Mouse (Mus musculus) CD8-positive naive resting alpha-beta T cell, adult 2 months (primary cell): Measurements from ENCODE around the gene Ift52.
A peak's percentile ranks its signal among the peaks of the same experiment; 100 is the strongest.

Experiments
- DNase-seq, 2 experiments: peaks; one replicate each; pipeline ENCODE4 v3.0.0; 2022; ENCODE audit warnings: low read depth in 2 of 2, low spot score in 2 of 2

Ift52 gene

DNA sequence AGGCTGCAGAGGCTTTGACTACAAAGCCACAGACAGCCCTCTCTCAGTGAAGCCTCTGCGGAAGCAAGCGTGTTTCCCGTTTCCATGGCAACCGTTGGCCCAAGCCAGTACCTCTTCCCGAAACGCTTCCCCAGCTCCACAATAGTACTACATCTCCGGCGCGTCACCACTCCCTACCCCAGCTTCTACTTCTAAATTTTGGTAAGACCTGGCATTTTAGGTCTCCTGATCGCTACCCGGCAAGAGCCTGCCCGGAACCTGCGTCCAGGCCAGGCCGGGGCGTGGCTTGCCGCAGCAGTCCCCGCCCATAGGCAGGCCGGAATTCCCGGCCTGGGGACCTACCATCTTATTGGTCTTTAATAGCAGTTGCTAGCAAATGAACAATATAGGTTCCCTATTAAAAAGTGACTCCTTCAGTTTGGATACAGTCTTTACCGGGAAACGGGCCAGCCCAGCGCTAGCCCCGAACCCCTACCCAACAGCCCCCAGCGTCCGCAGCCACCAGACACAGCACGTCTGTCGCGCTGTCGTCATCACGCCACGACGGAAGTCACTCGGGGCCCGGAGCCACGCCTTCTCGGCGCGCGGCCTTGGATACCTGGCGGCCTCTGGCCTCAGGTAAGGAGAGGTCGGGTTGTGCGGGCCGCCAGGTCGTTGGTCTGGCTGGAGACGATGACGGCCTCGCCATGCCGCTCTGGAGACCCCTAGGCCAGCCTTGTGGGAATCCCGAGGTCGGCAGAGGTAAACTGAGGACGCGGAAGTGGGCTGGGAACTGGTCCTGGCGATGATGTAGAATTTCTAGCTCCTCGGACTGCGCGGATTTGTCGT, at the start of gene Ift52:
TSS of gene Ift52 (plus strand) at position 439 of the 828 bp plus-strand sequence.
- peak; percentile 75 to 85 for DNase-seq

DNA sequence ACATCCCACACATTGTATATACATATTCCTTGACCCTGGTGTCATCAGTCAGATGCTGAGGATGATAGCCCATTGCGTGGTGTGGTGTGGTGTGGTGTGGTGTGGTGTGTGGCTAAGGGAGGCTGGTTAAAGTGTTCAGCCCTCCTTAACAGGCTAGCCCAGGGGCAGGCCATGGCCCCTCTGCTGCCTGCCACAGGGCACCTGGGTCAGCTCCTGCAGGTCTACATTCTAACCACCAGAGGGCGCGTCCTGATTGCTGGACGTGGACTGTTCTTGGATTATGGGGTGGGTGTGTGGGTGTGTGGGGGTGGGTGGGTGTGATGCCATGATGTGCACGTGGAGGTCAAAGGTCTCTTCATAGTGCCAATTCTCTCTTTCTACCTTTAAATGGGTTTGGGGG, 48.8 kb upstream of the Ift52 start:
- peak; percentile 22 to 39 for DNase-seq

GRCm38 (mm10) chr2:162969101-162969500, 48.1 kb upstream of the Ift52 start:
- no peak for DNase-seq

DNA sequence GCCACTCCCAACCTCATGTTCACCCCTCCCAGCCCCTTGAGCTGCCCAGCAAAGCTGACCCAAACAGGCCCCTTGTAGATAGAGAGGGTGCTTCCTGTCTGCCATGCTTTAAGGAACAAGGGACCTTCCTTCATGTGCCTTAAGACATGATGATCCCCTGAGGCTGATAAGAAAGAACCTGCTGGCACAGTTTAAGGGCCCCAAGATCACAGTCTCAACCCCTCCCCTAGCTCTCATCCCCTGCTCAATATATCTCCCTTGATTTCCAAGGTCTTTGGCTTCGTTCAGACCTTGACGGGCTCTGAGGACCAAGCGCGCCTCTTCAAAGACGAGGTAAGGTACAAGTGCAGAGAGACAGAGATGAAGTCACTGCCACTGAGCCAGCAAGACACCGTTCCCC, 46.3 kb upstream of the Ift52 start:
- DNase-seq: no peak

- no peak for DNase-seq
Observed at GRCm38 (mm10) chr2:162972752-162973151, 44.4 kb upstream of the Ift52 start.

GRCm38 (mm10) chr2:162973206-162973605, 43.9 kb upstream of the Ift52 start:
- no peak for DNase-seq

DNA sequence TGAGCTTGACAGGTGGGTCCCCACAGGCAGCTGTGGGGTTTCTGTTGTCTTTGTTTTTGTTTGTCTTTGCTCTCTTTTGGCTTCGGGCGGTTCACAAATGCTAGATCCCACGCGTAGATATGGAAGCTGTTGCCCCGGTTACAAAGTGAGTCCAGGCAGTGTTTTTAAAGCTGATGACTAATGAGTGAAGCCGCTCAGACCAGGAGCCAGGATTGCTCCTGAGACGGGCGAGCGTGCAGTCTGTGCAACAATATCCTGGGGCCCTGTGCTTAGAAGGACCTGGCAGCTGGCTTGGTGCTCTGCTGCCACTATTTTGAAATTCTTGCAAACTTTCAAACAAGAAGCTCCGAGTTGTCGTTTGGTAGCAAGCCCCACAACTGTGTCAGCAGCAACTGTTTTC, 43.5 kb upstream of the Ift52 start:
- no peak for DNase-seq

DNA sequence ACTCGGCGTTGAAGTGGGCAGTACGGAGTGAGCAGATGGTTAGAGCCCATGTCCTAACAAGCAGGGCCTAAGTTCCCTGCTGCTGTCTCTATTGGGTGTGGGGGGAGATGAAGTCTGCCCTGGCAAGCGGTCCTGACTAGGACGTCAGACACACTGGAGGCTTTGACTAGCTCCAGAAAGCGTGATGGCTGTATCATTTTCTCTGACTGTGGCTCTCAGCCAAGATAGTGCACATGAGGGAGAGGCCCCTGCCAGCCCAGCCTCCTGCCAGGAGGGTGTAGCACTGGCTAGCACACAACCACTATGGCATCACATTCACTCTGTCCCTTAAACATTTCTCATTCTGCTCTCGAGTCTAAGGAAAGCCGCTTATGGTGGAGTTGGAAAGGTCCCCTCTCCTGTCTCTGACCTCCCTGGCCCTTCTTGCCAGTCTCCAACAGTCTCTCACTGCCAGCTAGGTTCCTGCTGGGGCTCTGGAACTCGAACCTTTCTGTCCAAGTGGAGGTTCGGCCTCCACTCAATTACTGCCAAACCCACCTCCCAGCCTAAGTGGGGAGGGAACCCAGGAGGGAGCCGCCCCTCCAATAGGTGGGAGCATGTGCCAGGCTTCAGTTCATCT, 41.9 kb upstream of the Ift52 start:
- no peak for DNase-seq

- no peak for DNase-seq
Observed at GRCm38 (mm10) chr2:162976001-162976400, 41.2 kb upstream of the Ift52 start.

- no peak for DNase-seq
Observed at GRCm38 (mm10) chr2:162984381-162984780, 32.8 kb upstream of the Ift52 start.

DNA sequence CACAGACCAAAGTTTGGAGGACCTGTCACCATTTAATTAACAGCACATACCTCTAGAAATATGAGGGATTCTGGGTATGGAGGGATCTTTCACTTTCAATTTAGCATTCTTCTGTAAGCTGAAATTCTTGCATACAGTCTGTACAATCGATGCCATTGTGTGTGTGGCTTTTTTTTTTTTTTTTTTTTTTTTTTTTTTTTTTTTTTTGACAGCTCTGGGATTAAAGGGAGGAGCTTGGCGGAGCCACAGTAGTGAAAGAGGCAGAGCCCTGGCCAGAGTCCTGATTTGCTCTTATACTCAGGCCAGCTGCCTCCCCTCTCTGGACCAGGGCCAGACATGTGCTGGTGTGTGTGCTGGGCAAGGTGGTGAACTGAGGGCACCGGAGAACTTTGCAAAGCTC, 31.2 kb upstream of the Ift52 start:
- no peak for DNase-seq

DNA sequence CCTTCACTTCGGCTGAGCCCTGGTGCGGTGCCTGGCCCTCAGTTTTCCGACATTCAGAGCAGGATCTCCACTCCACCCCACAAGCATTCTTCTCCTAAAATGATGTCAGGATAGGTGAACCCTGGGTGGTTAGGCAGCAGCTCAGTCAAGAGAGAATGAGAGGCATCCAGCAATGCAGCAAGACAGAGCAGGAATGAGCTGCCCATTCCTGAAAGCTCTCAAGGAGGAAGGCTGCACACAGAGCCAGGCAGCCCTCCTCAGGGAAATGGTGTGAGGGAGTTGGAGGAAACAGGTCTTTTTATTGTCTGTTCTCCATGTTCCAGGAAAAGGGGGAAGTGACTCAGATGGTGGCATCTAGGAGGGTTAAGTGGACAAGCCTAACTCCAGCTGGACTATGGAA, 30.4 kb upstream of the Ift52 start:
- DNase-seq: no peak

DNA sequence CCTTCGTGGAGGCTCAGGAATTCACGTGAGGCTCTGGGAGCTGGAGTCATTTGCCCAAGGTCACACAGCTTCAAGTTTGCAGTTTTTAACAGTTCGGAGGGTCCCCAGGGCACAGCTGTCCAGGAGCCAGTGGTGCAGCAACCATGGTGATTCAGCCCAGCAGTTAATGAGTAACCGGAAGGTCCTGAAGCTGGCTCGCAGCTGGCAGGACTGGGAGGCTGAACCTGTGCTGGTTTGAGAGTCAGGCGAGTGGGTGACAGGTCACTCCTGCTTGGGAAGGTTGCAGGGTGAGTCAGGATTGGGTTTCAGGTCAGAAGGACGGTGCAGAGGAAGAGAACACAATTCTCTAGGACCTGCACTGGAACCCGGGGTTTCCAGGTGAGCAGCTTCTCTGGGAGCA, 29.9 kb upstream of the Ift52 start, which contains the start of gene Sgk2:
TSS of gene Sgk2 (plus strand) at position 113 of the 400 bp plus-strand sequence.
- no peak for DNase-seq

DNA sequence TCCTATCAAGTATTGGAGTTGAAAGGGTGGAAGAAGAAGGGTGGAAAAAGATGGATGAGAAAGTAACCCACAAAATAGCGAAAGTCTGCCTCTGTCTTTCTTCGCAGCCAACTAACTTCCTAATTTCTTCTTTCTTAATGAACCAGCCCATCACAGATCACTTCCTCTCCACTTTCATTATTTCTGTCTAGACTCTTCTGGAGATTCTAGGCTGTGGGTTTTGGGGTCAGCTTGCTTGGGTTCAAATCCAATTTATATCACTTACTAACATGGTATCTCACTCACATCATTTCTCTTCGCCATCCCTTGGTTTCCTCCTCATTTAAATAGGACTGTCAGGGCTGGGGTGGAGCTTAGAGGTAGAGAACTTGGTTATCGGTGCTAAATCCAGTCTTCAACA, 28.9 kb upstream of the Ift52 start:
- no peak for DNase-seq

DNA sequence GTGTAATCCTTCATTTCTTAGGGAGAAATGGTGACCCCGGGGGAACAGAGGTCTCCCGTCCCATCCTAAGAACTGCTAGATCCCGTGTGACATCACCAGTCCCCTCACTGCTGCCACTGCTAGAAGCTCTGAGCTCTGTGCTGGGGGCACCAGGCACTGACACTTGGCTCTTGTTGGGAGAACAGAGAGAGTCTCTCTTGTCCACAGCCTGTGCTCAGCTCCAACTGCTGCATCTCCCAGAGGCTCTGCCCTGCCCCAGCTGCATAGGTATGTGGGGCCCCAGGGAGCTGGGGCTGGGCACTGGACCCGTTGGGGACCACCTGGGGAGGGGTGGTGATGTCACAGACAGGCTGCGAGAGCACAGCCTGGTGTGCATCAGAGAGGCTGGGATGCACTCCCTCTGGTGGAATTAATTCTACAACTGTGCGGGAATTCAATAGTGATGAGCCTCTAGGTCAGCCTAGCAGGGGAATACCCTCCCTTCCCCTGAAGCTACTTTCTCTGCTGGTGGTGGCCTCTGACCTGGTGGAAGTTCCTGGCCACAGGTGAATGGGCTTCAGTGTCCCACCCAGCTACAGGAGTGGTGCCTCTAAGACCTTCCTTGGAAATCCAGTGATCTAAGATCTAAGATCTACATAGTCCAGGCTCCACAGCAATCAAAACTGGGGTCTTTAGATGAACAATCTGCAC, 25.6 kb upstream of the Ift52 start:
- no peak for DNase-seq

- DNase-seq: no peak
Observed at GRCm38 (mm10) chr2:162992084-162992437, 25.1 kb upstream of the Ift52 start.

DNA sequence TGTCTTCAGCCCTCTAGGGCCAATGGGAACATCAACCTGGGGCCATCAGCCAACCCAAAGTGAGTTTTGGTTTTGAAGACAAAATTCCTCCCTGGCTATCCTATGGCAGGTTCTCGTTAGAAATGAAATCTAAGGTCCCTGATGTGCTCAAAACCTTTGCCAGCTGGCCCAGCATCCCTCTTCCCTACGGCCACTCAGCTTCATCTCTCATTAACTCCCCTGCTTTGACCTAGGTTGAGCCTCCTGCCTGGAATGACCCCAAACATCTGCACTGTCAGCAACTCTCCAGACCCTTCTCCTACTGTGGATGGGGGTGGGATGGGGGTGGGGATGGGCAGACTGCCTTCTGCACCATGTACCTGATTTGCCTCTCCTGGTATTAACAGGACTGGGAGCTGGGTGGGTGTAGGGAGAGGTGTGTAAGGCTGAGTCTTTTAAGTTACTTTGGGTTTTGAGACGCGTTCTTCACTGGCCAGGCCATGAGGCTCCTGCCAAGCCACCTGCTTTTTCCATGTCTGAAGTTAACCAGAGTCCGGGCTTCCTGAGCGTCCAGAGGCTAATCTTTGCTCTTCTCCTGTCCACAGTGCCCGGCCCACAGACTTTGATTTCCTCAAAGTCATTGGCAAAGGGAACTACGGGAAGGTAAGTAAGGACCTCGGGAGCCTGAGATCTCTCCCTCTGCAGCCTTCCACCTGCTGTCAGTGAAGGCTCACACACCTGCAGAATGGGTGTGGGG, 23.1 kb upstream of the Ift52 start:
- DNase-seq: no peak

DNA sequence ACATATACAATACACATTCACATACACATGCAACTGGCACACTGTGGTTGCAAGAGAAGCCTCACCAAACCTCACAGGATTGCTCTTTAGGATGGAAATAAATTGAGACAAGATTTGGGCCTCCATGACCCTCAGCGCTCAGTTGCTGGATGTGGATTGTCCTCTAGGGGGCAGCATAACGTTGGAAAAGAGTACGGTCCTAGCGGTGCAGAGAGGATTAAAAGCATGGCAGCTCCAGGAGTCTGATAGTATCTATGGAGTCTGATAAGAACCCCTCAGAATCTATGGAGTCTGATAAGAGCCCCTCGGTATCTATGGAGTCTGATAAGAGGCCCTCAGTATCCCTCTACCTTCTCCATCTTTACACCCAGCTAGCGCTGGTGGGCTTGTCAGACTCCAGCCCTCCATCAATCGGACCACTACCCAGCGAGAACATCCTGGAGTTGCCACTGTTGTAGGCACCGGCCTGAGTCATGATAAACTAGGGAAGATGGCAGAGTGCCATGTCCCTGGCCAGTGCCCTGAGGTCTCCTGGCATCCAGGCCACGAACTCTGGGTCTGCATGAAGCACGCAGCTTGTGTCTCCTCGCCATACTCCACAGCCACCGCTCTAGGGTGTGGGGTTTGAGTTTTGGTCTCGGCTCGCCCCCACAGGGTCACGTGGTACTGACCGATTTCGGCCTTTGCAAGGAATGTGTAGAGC, 18.5 kb upstream of the Ift52 start:
- DNase-seq: peak; percentile 33 to 55

GRCm38 (mm10) chr2:162999744-163000143, 17.4 kb upstream of the Ift52 start:
- peak in 1 of 2 experiments; percentile 35 for DNase-seq

DNA sequence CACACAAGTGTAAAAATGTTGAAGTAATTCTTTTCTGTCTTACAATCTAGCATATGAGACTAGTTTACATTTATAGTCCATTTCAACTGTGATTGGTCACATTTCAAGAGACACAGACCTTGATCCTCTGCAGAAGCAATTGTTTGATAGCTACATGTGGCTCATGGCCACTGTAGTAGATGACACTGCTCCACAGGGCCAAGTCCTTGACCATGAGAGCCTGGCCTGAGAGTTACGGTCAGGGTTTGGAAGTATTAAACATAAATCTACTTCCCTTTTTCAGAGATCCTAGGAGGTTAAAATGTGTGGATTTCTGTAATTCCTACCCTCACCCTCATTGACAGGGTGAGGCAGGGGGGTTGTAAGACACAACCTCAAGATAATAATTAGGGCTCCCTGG, 16.1 kb upstream of the Ift52 start:
- no peak for DNase-seq

DNA sequence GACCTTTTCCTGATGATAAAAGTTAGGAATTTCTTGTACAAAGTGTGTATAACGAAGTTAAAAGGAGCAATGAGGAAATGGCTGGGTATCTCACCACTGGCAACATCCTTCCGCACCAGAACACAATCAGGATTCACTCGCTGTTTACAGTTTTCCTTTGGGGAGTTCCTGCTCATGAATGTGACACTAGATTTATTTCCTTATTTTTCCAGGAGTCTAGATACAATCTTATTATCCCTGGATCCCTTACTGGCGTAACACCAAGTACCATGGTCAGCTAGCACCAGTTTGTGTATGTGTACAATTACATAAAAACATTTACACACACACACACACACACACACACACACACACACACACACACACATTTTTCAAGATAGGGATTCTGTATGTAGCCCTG, 9.9 kb upstream of the Ift52 start:
- DNase-seq: no peak
